Mouse (Mus musculus): ENCODE results near the gene Hoxc6. TPM values are rescaled to one million over a fixed set of nuclear protein-coding genes. Genes with fewer than 3 reads are reported as not detected.
A peak's percentile ranks its signal among the peaks of the same experiment; 100 is the strongest.

Gene Hoxc6
- total RNA-seq (2014; fragmentation: Nextera tagmentation): 16.3 and 37.1 TPM in 2 replicates
- total RNA-seq (2017): 8.6 and 12.0 TPM in 2 replicates
- 27.1 and 28.6 TPM in 2 replicates for polyA plus RNA-seq (2012)

GRCm38 (mm10) chr15:102997939-102998355, at the start of gene Hoxc6:
Gene Hoxc6 (plus strand): TSS chr15:102998257.
- Histone ChIP-seq H3K4me1 (ENCODE audit: insufficient read depth, low read depth, low read length) (peaks cover 84% of the 10 kb centered on the region), H3K27me3 (ENCODE audit: insufficient read depth, low read length) (peaks cover 10% of the 10 kb centered on the region), H3K36me3 (replicated peaks) (peaks cover 5% of the 10 kb centered on the region), H3K9me3 (replicated peaks) (no peaks in the 10 kb centered on the region), H3K4me3 (ENCODE audit: low read depth, low read length) (peak within 1 kb of the TSS; percentile 74)
- DNase-seq (ENCODE audit: low spot score): no peak
- ATAC-seq (ENCODE audit: extremely low read depth, insufficient number of reproducible peaks, low FRiP score, poor library complexity, severe bottlenecking): no peak
- TF ChIP-seq CTCF (IDR thresholded peaks at IDR 0.05; ENCODE audit: low read depth, low read length): no peak
- no peak for TF ChIP-seq POLR2AphosphoS5 (IDR thresholded peaks at IDR 0.05; ENCODE audit: insufficient replicate concordance, low read depth, low read length)
- TF ChIP-seq GATA1 (IDR thresholded peaks at IDR 0.05; ENCODE audit: borderline replicate concordance, low read length): no peak
- no peak for TF ChIP-seq GATA2 (IDR thresholded peaks at IDR 0.05; ENCODE audit: borderline replicate concordance, low read depth, low read length)
- TF ChIP-seq TAL1 (conservative IDR thresholded peaks at IDR 0.05; ENCODE audit: low read depth, low read length): no peak

GRCm38 (mm10) chr15:102948842-102949241, 49.2 kb upstream of the Hoxc6 start:
- H3K27me3 ChIP-seq (ENCODE audit: insufficient read depth, low read length): peaks cover 71% of the 10 kb centered on the region
- H3K9me3 ChIP-seq (replicated peaks): no peaks in the 10 kb centered on the region
- peaks cover 18% of the 10 kb centered on the region for H3K4me1 ChIP-seq (ENCODE audit: insufficient read depth, low read depth, low read length)
- H3K4me3 ChIP-seq (ENCODE audit: low read depth, low read length): no peak overlapping the region
- TF ChIP-seq GATA1 (IDR thresholded peaks at IDR 0.05; ENCODE audit: borderline replicate concordance, low read length) (no peak), POLR2AphosphoS5 (IDR thresholded peaks at IDR 0.05; ENCODE audit: insufficient replicate concordance, low read depth, low read length) (no peak), TAL1 (conservative IDR thresholded peaks at IDR 0.05; ENCODE audit: low read depth, low read length) (no peak), GATA2 (IDR thresholded peaks at IDR 0.05; ENCODE audit: borderline replicate concordance, low read depth, low read length) (no peak), CTCF (IDR thresholded peaks at IDR 0.05; ENCODE audit: low read depth, low read length) (no peak)
- DNase-seq (ENCODE audit: low spot score): no peak
- no peak for ATAC-seq (ENCODE audit: extremely low read depth, insufficient number of reproducible peaks, low FRiP score, poor library complexity, severe bottlenecking)
- H3K36me3 ChIP-seq (replicated peaks): no peaks in the 10 kb centered on the region

DNA sequence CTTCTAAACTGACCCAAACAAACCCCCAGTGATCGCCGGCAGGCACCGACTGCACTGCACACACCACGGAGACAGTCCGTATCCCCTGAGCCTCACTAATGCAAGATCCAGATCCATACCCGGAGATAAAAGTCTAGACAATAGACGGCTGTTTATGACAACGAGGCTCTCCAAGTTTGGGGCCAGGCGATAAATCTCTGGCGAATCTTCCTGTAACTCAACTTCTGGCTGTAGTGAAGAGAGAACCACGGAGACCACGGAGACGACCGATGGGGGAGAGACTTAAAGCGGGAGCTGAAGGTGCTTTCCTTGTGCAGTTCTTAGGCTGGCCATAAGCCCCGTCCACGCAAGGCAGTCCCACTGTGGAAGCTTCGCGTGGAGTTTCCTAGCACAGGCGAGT, 48.4 kb upstream of the Hoxc6 start:
- ATAC-seq (ENCODE audit: extremely low read depth, insufficient number of reproducible peaks, low FRiP score, poor library complexity, severe bottlenecking): no peak
- H3K4me3 ChIP-seq (ENCODE audit: low read depth, low read length): no peak overlapping the region
- TF ChIP-seq POLR2AphosphoS5 (IDR thresholded peaks at IDR 0.05; ENCODE audit: insufficient replicate concordance, low read depth, low read length) (no peak), GATA1 (IDR thresholded peaks at IDR 0.05; ENCODE audit: borderline replicate concordance, low read length) (no peak), GATA2 (IDR thresholded peaks at IDR 0.05; ENCODE audit: borderline replicate concordance, low read depth, low read length) (no peak), TAL1 (conservative IDR thresholded peaks at IDR 0.05; ENCODE audit: low read depth, low read length) (no peak), CTCF (IDR thresholded peaks at IDR 0.05; ENCODE audit: low read depth, low read length) (no peak)
- no peaks in the 10 kb centered on the region for H3K36me3 ChIP-seq (replicated peaks)
- H3K27me3 ChIP-seq (ENCODE audit: insufficient read depth, low read length): peaks cover 78% of the 10 kb centered on the region
- no peak for DNase-seq (ENCODE audit: low spot score)
- H3K9me3 ChIP-seq (replicated peaks): no peaks in the 10 kb centered on the region
- H3K4me1 ChIP-seq (ENCODE audit: insufficient read depth, low read depth, low read length): peaks cover 21% of the 10 kb centered on the region

GRCm38 (mm10) chr15:102950877-102951276, 47.2 kb upstream of the Hoxc6 start:
- Histone ChIP-seq H3K27me3 (ENCODE audit: insufficient read depth, low read length) (peaks cover 86% of the 10 kb centered on the region), H3K4me1 (ENCODE audit: insufficient read depth, low read depth, low read length) (peaks cover 18% of the 10 kb centered on the region), H3K9me3 (replicated peaks) (no peaks in the 10 kb centered on the region), H3K4me3 (ENCODE audit: low read depth, low read length) (no peak overlapping the region), H3K36me3 (replicated peaks) (no peaks in the 10 kb centered on the region)
- no peak for ATAC-seq (ENCODE audit: extremely low read depth, insufficient number of reproducible peaks, low FRiP score, poor library complexity, severe bottlenecking)
- TF ChIP-seq CTCF (IDR thresholded peaks at IDR 0.05; ENCODE audit: low read depth, low read length) (no peak), TAL1 (conservative IDR thresholded peaks at IDR 0.05; ENCODE audit: low read depth, low read length) (no peak), GATA1 (IDR thresholded peaks at IDR 0.05; ENCODE audit: borderline replicate concordance, low read length) (no peak), POLR2AphosphoS5 (IDR thresholded peaks at IDR 0.05; ENCODE audit: insufficient replicate concordance, low read depth, low read length) (no peak), GATA2 (IDR thresholded peaks at IDR 0.05; ENCODE audit: borderline replicate concordance, low read depth, low read length) (no peak)
- DNase-seq (ENCODE audit: low spot score): no peak

GRCm38 (mm10) chr15:102953561-102953960, 44.5 kb upstream of the Hoxc6 start:
- no peak for ATAC-seq (ENCODE audit: extremely low read depth, insufficient number of reproducible peaks, low FRiP score, poor library complexity, severe bottlenecking)
- Histone ChIP-seq H3K4me1 (ENCODE audit: insufficient read depth, low read depth, low read length) (peaks cover 15% of the 10 kb centered on the region), H3K27me3 (ENCODE audit: insufficient read depth, low read length) (peaks cover 95% of the 10 kb centered on the region), H3K36me3 (replicated peaks) (no peaks in the 10 kb centered on the region), H3K4me3 (ENCODE audit: low read depth, low read length) (no peak overlapping the region), H3K9me3 (replicated peaks) (no peaks in the 10 kb centered on the region)
- no peak for DNase-seq (ENCODE audit: low spot score)
- TF ChIP-seq GATA2 (IDR thresholded peaks at IDR 0.05; ENCODE audit: borderline replicate concordance, low read depth, low read length) (no peak), POLR2AphosphoS5 (IDR thresholded peaks at IDR 0.05; ENCODE audit: insufficient replicate concordance, low read depth, low read length) (no peak), CTCF (IDR thresholded peaks at IDR 0.05; ENCODE audit: low read depth, low read length) (no peak), TAL1 (conservative IDR thresholded peaks at IDR 0.05; ENCODE audit: low read depth, low read length) (no peak), GATA1 (IDR thresholded peaks at IDR 0.05; ENCODE audit: borderline replicate concordance, low read length) (no peak)

- H3K9me3 ChIP-seq (replicated peaks): no peaks in the 10 kb centered on the region
- no peaks in the 10 kb centered on the region for H3K36me3 ChIP-seq (replicated peaks)
- H3K27me3 ChIP-seq (ENCODE audit: insufficient read depth, low read length): peaks cover 92% of the 10 kb centered on the region
- H3K4me1 ChIP-seq (ENCODE audit: insufficient read depth, low read depth, low read length): peaks cover 16% of the 10 kb centered on the region
- ATAC-seq (ENCODE audit: extremely low read depth, insufficient number of reproducible peaks, low FRiP score, poor library complexity, severe bottlenecking): no peak
- H3K4me3 ChIP-seq (ENCODE audit: low read depth, low read length): no peak within 1 kb of the TSS
- TF ChIP-seq GATA1 (IDR thresholded peaks at IDR 0.05; ENCODE audit: borderline replicate concordance, low read length) (no peak), TAL1 (conservative IDR thresholded peaks at IDR 0.05; ENCODE audit: low read depth, low read length) (no peak), CTCF (IDR thresholded peaks at IDR 0.05; ENCODE audit: low read depth, low read length) (no peak), POLR2AphosphoS5 (IDR thresholded peaks at IDR 0.05; ENCODE audit: insufficient replicate concordance, low read depth, low read length) (no peak), GATA2 (IDR thresholded peaks at IDR 0.05; ENCODE audit: borderline replicate concordance, low read depth, low read length) (no peak)
- DNase-seq (ENCODE audit: low spot score): no peak
Measured at GRCm38 (mm10) chr15:102954192-102955006, 43.7 kb upstream of the Hoxc6 start, which contains the start of gene Hoxc11. Gene Hoxc11 (plus strand): TSS chr15:102954427.
